ENCODE assay signal across 11 mouse cellular contexts in genomic region chr15:6623529-6624228, GRCm38 (mm10).
DNase-seq lines count a peak whose midpoint lies in the region.
"Had no signal": no experiment of that assay in that cellular context is flagged by ENCODE, and none has a peak within 500 bp of the region (broad histone marks: within the 10 kb centered on the region; RNA-seq: fewer than 3 reads in every experiment).

No protein-coding gene starts in this region.

- peaks cover 78% of the 10 kb centered on the region for H3K79me2 ChIP-seq in macrophage (ENCODE audit: inconsistent target)

- H3K4me3 ChIP-seq in macrophage (ENCODE audit: inconsistent target), result no peak overlapping the region
- H3K4me3 ChIP-seq: myocyte had no signal

- under 1% methylated on average over 6 of the region's 8 CpGs for WGBS in macrophage (ENCODE audit: missing documents)

- DNase-seq in thymus, postnatal 0 days (ENCODE audit: low spot score), result peak; percentile 28
- no peak for DNase-seq in thymus, adult 18-20 months
- peak; percentile 4 for DNase-seq in brain, adult 2 months (ENCODE audit: low read depth, low spot score)
- no peak for DNase-seq in cerebellum, adult 11 months
- no peak for DNase-seq in urinary bladder, postnatal 14 days (ENCODE audit: low spot score)
- DNase-seq in urinary bladder, postnatal 25 days (ENCODE audit: low spot score), result no peak
- DNase-seq: heart, postnatal 14 days; kidney, adult 18-20 months had no signal

- H3K36me3 ChIP-seq in macrophage (ENCODE audit: inconsistent target), result peaks cover 46% of the 10 kb centered on the region
- H3K36me3 ChIP-seq: limb, embryonic 13.5 days had no signal

- H3K27ac ChIP-seq in macrophage, result peak overlapping the region; percentile 92
- H3K27ac ChIP-seq: limb, embryonic 13.5 days had no signal

Comparison
In these comparisons a context has a peak if more than half of its experiments do, and no peak if none do; other contexts are left out.
1. DNase-seq: peak in thymus, postnatal 0 days (single experiment) and brain, adult 2 months (single experiment); none in thymus, adult 18-20 months (0 of 2), cerebellum, adult 11 months (single experiment), urinary bladder, postnatal 14 days (single experiment) and urinary bladder, postnatal 25 days (single experiment).